Mouse (Mus musculus) G1E (cell line): ENCODE results near the gene Ppfia1. TPM values are rescaled to one million over a fixed set of nuclear protein-coding genes. Genes with fewer than 3 reads are reported as not detected.

Source experiments
- ATAC-seq: 2 replicates; pipeline ENCODE4 v1.8.0; 2016; ENCODE audit warnings: mild to moderate bottlenecking; ENCODE audit not compliant: insufficient number of reproducible peaks, poor library complexity, low FRiP score, severe bottlenecking; ENCODE audit errors: extremely low read depth
- DNase-seq: peaks from one replicate; pipeline ENCODE4 v3.0.0; 2012; ENCODE audit warnings: low spot score
- H3K27me3 ChIP-seq: 2 replicates; pipeline ENCODE4 v1.6.1; 2012; ENCODE audit warnings: mild to moderate bottlenecking, low read length, inconsistent platforms; ENCODE audit not compliant: insufficient read depth
- H3K36me3 ChIP-seq: replicated peaks from 2 replicates; pipeline ENCODE3; 2012; ENCODE audit warnings: mild to moderate bottlenecking, inconsistent platforms
- H3K4me1 ChIP-seq: 2 replicates; pipeline ENCODE4 v1.6.1; 2012; ENCODE audit warnings: low read depth, low read length, inconsistent platforms, mixed read lengths; ENCODE audit not compliant: insufficient read depth
- H3K4me3 ChIP-seq: 2 replicates; pipeline ENCODE4 v1.5.1; 2012; ENCODE audit warnings: low read depth, mild to moderate bottlenecking, inconsistent platforms, low read length, moderate library complexity, mixed read lengths
- H3K9me3 ChIP-seq: replicated peaks from 2 replicates; pipeline ENCODE4 v1.6.1; 2012; ENCODE audit warnings: inconsistent platforms
- CTCF ChIP-seq: IDR thresholded peaks from 2 replicates; pipeline ENCODE4 v1.5.1; 2012; ENCODE audit warnings: low read depth, low read length, inconsistent platforms, mixed read lengths
- GATA1 ChIP-seq: IDR thresholded peaks from 2 replicates; pipeline ENCODE4 v1.6.1; 2012; ENCODE audit warnings: borderline replicate concordance, low read length, inconsistent platforms, mixed read lengths
- GATA2 ChIP-seq: IDR thresholded peaks from 2 replicates; pipeline ENCODE4 v1.6.1; 2012; ENCODE audit warnings: low read depth, low read length, inconsistent platforms, borderline replicate concordance
- POLR2AphosphoS5 ChIP-seq: IDR thresholded peaks from 2 replicates; pipeline ENCODE4 v1.6.1; 2012; ENCODE audit warnings: low read depth, low read length, inconsistent platforms; ENCODE audit not compliant: insufficient replicate concordance
- TAL1 ChIP-seq: conservative IDR thresholded peaks from 2 replicates; pipeline ENCODE4 v1.6.1; 2012; ENCODE audit warnings: low read depth, low read length, inconsistent platforms, mixed read lengths
- polyA plus RNA-seq: library from polyadenylated mRNA; stranded (reverse); fragments of >175 nt; gene quantifications from 2 replicates; pipeline ENCODE4 v1.2.3, GENCODE M21; 2012
- total RNA-seq, 2 experiments: library from RNA; stranded (forward) in 1 of 2; stranded (reverse) in 1 of 2; fragments of 200-1000 nt in 1 of 2; fragments of >200 nt in 1 of 2; fragmentation: Nextera tagmentation in 1 of 2; gene quantifications; 2 replicates each; pipeline ENCODE4 v1.2.3; 2014 to 2017

Ppfia1 gene
- total and polyA plus RNA-seq, 3 experiments, result 62.3 to 103 (median 68.1) TPM

- DNase-seq (no peak), ATAC-seq (no peak)
- H3K36me3 ChIP-seq, result peaks cover 34% of the 10 kb centered on the region
- no peaks in the 10 kb centered on the region for H3K9me3 ChIP-seq
- H3K4me1 ChIP-seq, result peaks cover 50% of the 10 kb centered on the region
- H3K27me3 ChIP-seq, result peaks cover 10% of the 10 kb centered on the region
- no peak for TF ChIP-seq GATA2
- no peak for TF ChIP-seq GATA1
- TF ChIP-seq CTCF, result no peak
- TF ChIP-seq TAL1, result no peak
- no peak for TF ChIP-seq POLR2AphosphoS5
- peak overlapping the region; percentile 94 for H3K4me3 ChIP-seq
Observed at GRCm38 (mm10) chr7:144554123-144554472, 569 bp upstream of the Ppfia1 start.

GRCm38 (mm10) chr7:144552274-144552673 lies 1.3 kb downstream of the Ppfia1 start:
- H3K36me3 ChIP-seq, result peaks cover 48% of the 10 kb centered on the region
- no peak for ATAC-seq
- H3K27me3 ChIP-seq, result peaks cover 10% of the 10 kb centered on the region
- peaks cover 50% of the 10 kb centered on the region for H3K4me1 ChIP-seq
- H3K9me3 ChIP-seq, result no peaks in the 10 kb centered on the region
- TF ChIP-seq GATA2, result no peak
- no peak for TF ChIP-seq GATA1
- no peak for TF ChIP-seq TAL1
- TF ChIP-seq POLR2AphosphoS5, result no peak
- TF ChIP-seq CTCF, result no peak
- H3K4me3 ChIP-seq, result peak overlapping the region; percentile 94; the same call in 1 of the 2 replicates
- DNase-seq, result no peak

GRCm38 (mm10) chr7:144550811-144551210 lies 2.7 kb downstream of the Ppfia1 start:
- H3K9me3 ChIP-seq, result no peaks in the 10 kb centered on the region
- H3K27me3 ChIP-seq, result peaks cover 6% of the 10 kb centered on the region
- H3K4me1 ChIP-seq, result peaks cover 43% of the 10 kb centered on the region
- no peak overlapping the region for H3K4me3 ChIP-seq
- H3K36me3 ChIP-seq, result peaks cover 61% of the 10 kb centered on the region
- no peak for TF ChIP-seq CTCF
- TF ChIP-seq TAL1, result no peak
- TF ChIP-seq GATA2, result no peak
- no peak for TF ChIP-seq GATA1
- no peak for TF ChIP-seq POLR2AphosphoS5
- DNase-seq (no peak), ATAC-seq (no peak)

- Histone ChIP-seq H3K9me3 (no peaks in the 10 kb centered on the region), H3K4me3 (no peak overlapping the region), H3K27me3 (0 out of 2 replicates have a peak, but pooled peaks cover under 1% of the 10 kb centered on the region), H3K4me1 (peaks cover 43% of the 10 kb centered on the region), H3K36me3 (peaks cover 69% of the 10 kb centered on the region)
- no peak for DNase-seq
- TF ChIP-seq POLR2AphosphoS5, result no peak
- no peak for ATAC-seq
Observed at GRCm38 (mm10) chr7:144549904-144550566, 3.5 kb downstream of the Ppfia1 start.

GRCm38 (mm10) chr7:144545231-144545630 lies 8.3 kb downstream of the Ppfia1 start:
- DNase-seq (no peak), ATAC-seq (no peak)
- peaks cover 76% of the 10 kb centered on the region for H3K36me3 ChIP-seq
- TF ChIP-seq CTCF, result no peak
- no peak for TF ChIP-seq GATA1
- TF ChIP-seq TAL1, result no peak
- TF ChIP-seq POLR2AphosphoS5, result no peak
- TF ChIP-seq GATA2, result no peak
- peaks cover 19% of the 10 kb centered on the region for H3K4me1 ChIP-seq
- no peak overlapping the region for H3K4me3 ChIP-seq
- H3K27me3 ChIP-seq, result no peaks in the 10 kb centered on the region
- no peaks in the 10 kb centered on the region for H3K9me3 ChIP-seq

- H3K36me3 ChIP-seq, result peaks cover 76% of the 10 kb centered on the region
- H3K27me3 ChIP-seq, result no peaks in the 10 kb centered on the region
- ATAC-seq (no peak), DNase-seq (no peak)
- H3K4me3 ChIP-seq, result no peak overlapping the region
- H3K9me3 ChIP-seq, result no peaks in the 10 kb centered on the region
- peaks cover 39% of the 10 kb centered on the region for H3K4me1 ChIP-seq
- no peak for TF ChIP-seq GATA2
- TF ChIP-seq POLR2AphosphoS5, result no peak
- no peak for TF ChIP-seq TAL1
Observed at GRCm38 (mm10) chr7:144541351-144541750, 12.2 kb downstream of the Ppfia1 start.
